Comparison of ENCODE assay signal across 23 mouse cellular contexts in genomic region chr6:39797076-39797475, GRCm38 (mm10). TPM values are rescaled to one million over a fixed set of nuclear protein-coding genes. Genes with fewer than 3 reads are reported as not detected.
DNase-seq lines count a peak whose midpoint lies in the region; ATAC-seq lines count a peak whose summit lies in the region.
"Had no signal": no experiment of that assay in that cellular context is flagged by ENCODE, and none has a peak within 500 bp of the region (broad histone marks: within the 10 kb centered on the region; RNA-seq: fewer than 3 reads in every experiment).

No protein-coding gene starts in this region.

- DNase-seq in frontal cortex, postnatal 10 days (ENCODE audit: low spot score in 2 of 2): no peak
- DNase-seq in layer of hippocampus, adult 18-20 months (ENCODE audit: low spot score in 2 of 2): peak; percentile 33 to 68
- DNase-seq in layer of hippocampus, adult 9-10 months (ENCODE audit: low spot score): no peak
- DNase-seq in layer of hippocampus, adult 8-10 months (ENCODE audit: low spot score in 2 of 2): peak; percentile 19 to 33
- no peak for DNase-seq in layer of hippocampus, adult 11-12 months (ENCODE audit: low spot score)
- peak; percentile 47 for DNase-seq in right cerebral cortex, adult 18-20 months
- no peak for DNase-seq in right cerebral cortex, postnatal 4 days
- DNase-seq: adrenal gland, adult 8-10 months; adrenal gland, postnatal 14 days; adrenal gland, postnatal 36 days; B cell, adult 2 months; cerebellum, adult 11 months; cerebellum, adult 18-20 months; cerebellum, adult 8-10 months; cerebellum, adult 9-11 months; cerebellum, postnatal 14 days; cerebellum, postnatal 36 days; embryo, embryonic 11 days had no signal

- peak; percentile 81 for ATAC-seq in frontal cortex, adult (ENCODE audit: low TSS enrichment)
- ATAC-seq: activated CD4-positive, CD25-positive, alpha-beta regulatory T cell, adult 4 months; CD4-positive, CD25-positive, alpha-beta regulatory T cell, adult 4 months; forebrain, embryonic 14.5 days; Patski had no signal

RNA-seq across cellular contexts. Expression of gene Mrps33, which starts 13.7 kb away (rescaled TPM):
- total RNA-seq in layer of hippocampus, adult 18-20 months (2021): 100 to 1,000 TPM; 112 to 117 TPM
- 100 to 1,000 TPM; 102 to 109 (median 104) TPM for total RNA-seq in layer of hippocampus, adult 8-10 months (2022)

Comparison
In these comparisons a context has a peak if more than half of its experiments do, and no peak if none do; other contexts are left out.
1. DNase-seq: peak in layer of hippocampus, adult 18-20 months (2 of 2), layer of hippocampus, adult 8-10 months (2 of 2) and right cerebral cortex, adult 18-20 months (single experiment); none in frontal cortex, postnatal 10 days (0 of 2), layer of hippocampus, adult 9-10 months (single experiment), layer of hippocampus, adult 11-12 months (single experiment) and right cerebral cortex, postnatal 4 days (single experiment).